Mouse (Mus musculus) forebrain, postnatal 0 days (tissue): ENCODE measurements at regions not wholly inside any gene's neighbourhood (a gene's known extent, or its start where the extent isn't known, plus 50 kb on each side); places are given as distances from the start of the nearest gene placed in this dataset.

Experiments used
- ATAC-seq: fragments of 200-750 bp; cut with Nextera tagmentation; 2 replicates; pipeline ENCODE4 v1.8.0; 2017; ENCODE audit warnings: mild to moderate bottlenecking, moderate library complexity
- DNase-seq: peaks from one replicate; pipeline ENCODE4 v3.0.0-alpha.2; 2015
- H3K27ac ChIP-seq: fragments of 300-500 bp; sonication (generic); 2 replicates; pipeline ENCODE4 v1.5.1; 2014; ENCODE audit warnings: low read depth, mild to moderate bottlenecking, antibody characterized with exemption, low read length, moderate library complexity, mixed read lengths
- H3K27me3 ChIP-seq: fragments of 300-500 bp; sonication (generic); 2 replicates; pipeline ENCODE4 v1.6.1; 2014; ENCODE audit warnings: mild to moderate bottlenecking, low read length, mixed read lengths; ENCODE audit not compliant: insufficient read depth
- H3K36me3 ChIP-seq: fragments of 300-500 bp; sonication (generic); 2 replicates; pipeline ENCODE4 v1.6.1; 2014; ENCODE audit warnings: mild to moderate bottlenecking, moderate library complexity; ENCODE audit not compliant: insufficient read depth
- H3K4me1 ChIP-seq: fragments of 300-500 bp; sonication (generic); 2 replicates; pipeline ENCODE4 v1.6.1; 2014; ENCODE audit warnings: antibody characterized with exemption; ENCODE audit not compliant: insufficient read depth
- H3K4me2 ChIP-seq: fragments of 300-500 bp; sonication (generic); 2 replicates; pipeline ENCODE4 v1.6.1; 2014; ENCODE audit warnings: low read depth, mild to moderate bottlenecking, moderate library complexity
- H3K4me3 ChIP-seq: fragments of 300-500 bp; sonication (generic); 2 replicates; pipeline ENCODE4 v1.5.1; 2014; ENCODE audit warnings: low read depth, low read length, mixed read lengths
- H3K9ac ChIP-seq: fragments of 300-500 bp; sonication (generic); 2 replicates; pipeline ENCODE4 v1.6.1; 2014; ENCODE audit warnings: mild to moderate bottlenecking
- H3K9me3 ChIP-seq: fragments of 300-500 bp; sonication (generic); 2 replicates; pipeline ENCODE4 v1.6.1; 2016; ENCODE audit warnings: low read length
- CTCF ChIP-seq: sonication (generic); IDR thresholded peaks from 2 replicates; pipeline ENCODE4 v1.5.1; 2016; ENCODE audit warnings: antibody characterized with exemption, control low read depth, low read depth
- WGBS: fragments of 180-500 bp; shearing (Covaris S2); extraction: QIAGEN DNeasy Blood & Tissue Kit; methylation state at CpG from one replicate; pipeline ENCODE4 v1.1.7; 2014; 5-methylcytosine and 5-hydroxymethylcytosine counted together

GRCm38 (mm10) chr5:82253356-82254104, 1101.5 kb downstream of the Tecrl start:
- no peak for ATAC-seq
- Histone ChIP-seq H3K4me1 (no peaks in the 10 kb centered on the region), H3K36me3 (no peaks in the 10 kb centered on the region), H3K9ac (no peak overlapping the region), H3K4me3 (no peak overlapping the region), H3K27me3 (no peaks in the 10 kb centered on the region), H3K27ac (no peak overlapping the region), H3K9me3 (no peaks in the 10 kb centered on the region), H3K4me2 (no peak overlapping the region)
- 88% methylated on average over 3 of the region's 3 CpGs for WGBS
- no peak for TF ChIP-seq CTCF
- DNase-seq: no peak

DNA sequence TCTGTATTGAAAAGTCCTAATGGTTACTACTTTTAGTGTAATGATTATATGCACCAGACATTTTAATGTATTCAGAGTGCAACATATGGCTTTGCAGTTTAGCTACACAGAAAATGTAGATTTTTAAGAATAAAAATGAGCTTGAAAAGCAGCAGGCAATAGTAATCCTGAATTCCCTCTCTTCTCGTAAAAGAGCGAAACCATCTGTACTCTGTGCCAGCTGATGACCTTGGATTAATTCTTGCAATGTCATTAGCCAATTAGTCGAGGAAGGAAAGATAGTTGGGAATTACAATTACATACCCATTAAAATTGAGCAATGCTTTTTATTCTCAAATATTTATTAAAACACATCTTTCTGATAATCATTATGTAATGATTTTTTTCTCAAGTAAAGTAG, 1128.7 kb downstream of the Tecrl start:
- Histone ChIP-seq H3K4me1 (no peaks in the 10 kb centered on the region), H3K27ac (no peak overlapping the region), H3K9ac (no peak overlapping the region), H3K36me3 (no peaks in the 10 kb centered on the region), H3K9me3 (no peaks in the 10 kb centered on the region), H3K27me3 (no peaks in the 10 kb centered on the region), H3K4me2 (no peak overlapping the region), H3K4me3 (no peak overlapping the region)
- no peak for ATAC-seq
- TF ChIP-seq CTCF: no peak
- 52% methylated on average over 3 of the region's 3 CpGs for WGBS
- peak; percentile 4 for DNase-seq

DNA sequence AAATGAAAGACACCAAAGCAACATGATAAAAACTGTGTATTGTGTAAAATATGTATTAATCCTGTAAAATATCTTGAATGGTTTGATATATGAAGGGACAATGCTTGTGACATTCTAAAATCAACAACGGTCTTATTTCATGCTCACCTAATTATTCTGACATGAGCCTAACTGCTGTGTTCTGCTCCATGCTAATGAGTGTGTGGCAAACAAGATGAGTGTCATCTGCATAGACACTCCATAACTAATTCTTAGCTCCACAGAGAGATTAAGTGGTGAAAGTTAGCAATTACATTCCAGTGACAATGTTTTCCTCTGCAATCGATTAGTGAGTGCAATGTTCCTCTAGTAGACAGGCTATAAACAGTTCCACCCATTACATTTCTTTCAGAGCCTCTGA, 1131.4 kb downstream of the Tecrl start:
- Histone ChIP-seq H3K27ac (no peak overlapping the region), H3K4me2 (no peak overlapping the region), H3K27me3 (no peaks in the 10 kb centered on the region), H3K9ac (no peak overlapping the region), H3K4me3 (no peak overlapping the region), H3K36me3 (no peaks in the 10 kb centered on the region), H3K9me3 (no peaks in the 10 kb centered on the region), H3K4me1 (no peaks in the 10 kb centered on the region)
- DNase-seq: no peak
- no peak for TF ChIP-seq CTCF
- ATAC-seq: no peak
- WGBS: 67% methylated on average over 2 of the region's 2 CpGs

DNA sequence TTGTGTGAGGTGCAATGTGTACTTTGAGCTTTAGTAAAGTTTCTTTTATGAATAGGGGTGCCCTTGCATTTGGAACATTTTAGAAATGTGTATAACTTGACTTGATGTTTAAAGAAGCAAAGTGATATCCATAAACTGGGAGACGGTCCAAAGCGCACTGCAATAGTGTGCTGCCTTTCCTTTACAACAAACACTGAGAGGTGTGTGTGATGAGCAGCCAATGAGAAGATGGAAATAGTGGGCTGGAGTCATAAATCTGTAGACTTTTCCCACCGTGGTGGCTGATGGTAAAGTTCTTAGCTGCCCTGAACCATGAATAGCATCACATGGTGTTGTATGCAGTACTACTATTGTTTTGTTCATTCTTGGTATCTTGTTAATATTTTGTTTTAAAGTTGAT, 1151.4 kb downstream of the Tecrl start:
- no peak overlapping the region for H3K4me3 ChIP-seq
- no peak overlapping the region for H3K9ac ChIP-seq
- no peak overlapping the region for H3K27ac ChIP-seq
- H3K27me3 ChIP-seq: no peaks in the 10 kb centered on the region
- TF ChIP-seq CTCF: no peak
- H3K4me2 ChIP-seq: no peak overlapping the region
- no peaks in the 10 kb centered on the region for H3K36me3 ChIP-seq
- WGBS: 91% methylated on average over 3 of the region's 3 CpGs
- H3K4me1 ChIP-seq: no peaks in the 10 kb centered on the region
- H3K9me3 ChIP-seq: no peaks in the 10 kb centered on the region
- DNase-seq (no peak), ATAC-seq (no peak)
